Mouse (Mus musculus) hindbrain, embryonic 10.5 days (tissue): Measurements from ENCODE around the gene Snorc. TPM values are rescaled to one million over a fixed set of nuclear protein-coding genes. Genes with fewer than 3 reads are reported as not detected.

ENCODE experiments used
- DNase-seq: peaks from one replicate; pipeline ENCODE4 v3.0.0-alpha.2; 2017; ENCODE audit warnings: low spot score
- H3K27ac ChIP-seq: fragments of 300-500 bp; sonication (generic); 2 replicates; pipeline ENCODE4 v1.5.1; 2016; ENCODE audit warnings: mild to moderate bottlenecking, moderate library complexity
- H3K27me3 ChIP-seq: fragments of 300-500 bp; sonication (generic); 2 replicates; pipeline ENCODE4 v1.6.1; 2016; ENCODE audit warnings: mild to moderate bottlenecking; ENCODE audit not compliant: poor library complexity, insufficient read depth, severe bottlenecking
- H3K36me3 ChIP-seq: fragments of 300-500 bp; sonication (generic); 2 replicates; pipeline ENCODE4 v1.6.1; 2016; ENCODE audit warnings: mild to moderate bottlenecking, moderate library complexity
- H3K4me1 ChIP-seq: fragments of 300-500 bp; sonication (generic); replicated peaks from 2 replicates; pipeline ENCODE4 v1.6.1; 2016; ENCODE audit warnings: mild to moderate bottlenecking
- H3K4me3 ChIP-seq: fragments of 300-500 bp; sonication (generic); 2 replicates; pipeline ENCODE4 v1.5.1; 2016; ENCODE audit warnings: mild to moderate bottlenecking, moderate library complexity
- H3K9me3 ChIP-seq: fragments of 300-500 bp; sonication (generic); 2 replicates; pipeline ENCODE4 v1.6.1; 2016; ENCODE audit warnings: mild to moderate bottlenecking, moderate library complexity
- WGBS: fragments of 180-500 bp; shearing (Covaris S2); methylation state at CpG from one replicate; pipeline ENCODE4 v1.1.7; 2016; 5-methylcytosine and 5-hydroxymethylcytosine counted together
- polyA plus RNA-seq: library from polyadenylated mRNA; unstranded; fragments of >200 nt; fragmentation: Nextera tagmentation; extraction: Ambion mirVana; gene quantifications from 2 replicates; pipeline ENCODE4 v1.2.1, GENCODE M21; 2016

Gene Snorc
- polyA plus RNA-seq, 1 experiment from 2014 or later, result not detected

- H3K4me1 ChIP-seq, result peaks cover 10% of the 10 kb centered on the region
- WGBS, result 51% methylated on average over 1 of the region's 1 CpGs
- H3K36me3 ChIP-seq, result no peaks in the 10 kb centered on the region
- H3K27ac ChIP-seq, result no peak overlapping the region
- DNase-seq, result no peak
- H3K4me3 ChIP-seq, result no peak overlapping the region
- no peaks in the 10 kb centered on the region for H3K27me3 ChIP-seq
- H3K9me3 ChIP-seq, result no peaks in the 10 kb centered on the region
These were observed 51.5 kb downstream of the Snorc start for GRCm38 (mm10) chr1:87521523-87521922.

DNA sequence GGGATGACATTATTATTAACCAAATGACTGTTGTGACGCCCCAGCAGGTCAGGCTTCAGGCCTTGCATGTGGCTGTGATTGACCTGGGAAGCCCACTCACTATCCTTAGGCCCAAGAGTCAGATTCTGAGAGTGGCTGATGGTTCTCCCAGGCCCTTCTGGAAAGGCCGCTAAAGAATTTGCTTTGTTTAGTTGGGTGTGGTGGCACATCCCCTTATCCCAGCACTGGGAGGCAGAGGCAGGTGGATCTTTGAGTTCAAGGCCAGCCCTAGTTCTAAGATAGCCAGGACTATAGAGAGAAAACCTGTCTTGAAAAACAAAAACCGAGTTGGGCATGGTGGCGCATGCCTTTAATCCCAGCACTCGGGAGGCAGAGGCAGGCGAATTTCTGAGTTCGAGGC lies 55.0 kb downstream of the Snorc start:
- Histone ChIP-seq H3K27me3 (no peaks in the 10 kb centered on the region), H3K9me3 (no peaks in the 10 kb centered on the region), H3K27ac (no peak overlapping the region), H3K4me1 (peaks cover 7% of the 10 kb centered on the region; the same call in 1 of the 2 replicates), H3K4me3 (no peak overlapping the region), H3K36me3 (no peaks in the 10 kb centered on the region)
- WGBS, result 92% methylated on average over 7 of the region's 7 CpGs
- DNase-seq, result no peak

Other genes starting within 250 kb of the Snorc start
- 0.14 and 0.49 TPM in 2 replicates for gene Efhd1, start 205.9 kb upstream of the Snorc start, polyA plus RNA-seq
- 46.1 and 48.1 TPM in 2 replicates for gene Gigyf2, start 143.3 kb upstream of the Snorc start, polyA plus RNA-seq
- 1.1 and 5.0 TPM in 2 replicates for gene Kcnj13, start 75.5 kb upstream of the Snorc start, polyA plus RNA-seq
- gene Neu2, start 39.6 kb downstream of the Snorc start, polyA plus RNA-seq, result not detected in 2 replicates
- gene Ngef, start 103.6 kb downstream of the Snorc start, polyA plus RNA-seq, result 3.3 and 5.0 TPM in 2 replicates
- 3.2 and 6.2 TPM in 2 replicates for gene Inpp5d, start 150.0 kb downstream of the Snorc start, polyA plus RNA-seq